Mouse (Mus musculus) liver, embryonic 11.5 days (tissue): ENCODE results near the gene Eml2. TPM values are rescaled to one million over a fixed set of nuclear protein-coding genes. Genes with fewer than 3 reads are reported as not detected.
A peak's percentile ranks its signal among the peaks of the same experiment; 100 is the strongest.

Experiments
- ATAC-seq: fragments of 200-750 bp; cut with Nextera tagmentation; replicated peaks from 2 replicates; pipeline ENCODE4 v1.8.0; 2017; ENCODE audit warnings: moderate number of reproducible peaks, mild to moderate bottlenecking, moderate TSS enrichment, moderate library complexity; ENCODE audit not compliant: low FRiP score
- DNase-seq: peaks from one replicate; pipeline ENCODE4 v3.0.0-alpha.2; 2017; ENCODE audit warnings: low spot score
- H3K27ac ChIP-seq: fragments of 300-500 bp; sonication (generic); 2 replicates; pipeline ENCODE4 v1.5.1; 2014; ENCODE audit warnings: mild to moderate bottlenecking, low read depth, low read length, control low read depth
- H3K27me3 ChIP-seq: fragments of 300-500 bp; sonication (generic); replicated peaks from 2 replicates; pipeline ENCODE4 v1.6.1; 2014; ENCODE audit warnings: low read length, mixed read lengths; ENCODE audit not compliant: control insufficient read depth, insufficient read depth
- H3K36me3 ChIP-seq: fragments of 300-500 bp; sonication (generic); 2 replicates; pipeline ENCODE4 v1.6.1; 2014; ENCODE audit warnings: mild to moderate bottlenecking, low read length, moderate library complexity, mixed read lengths; ENCODE audit not compliant: control insufficient read depth, insufficient read depth
- H3K4me1 ChIP-seq: fragments of 300-500 bp; sonication (generic); replicated peaks from 2 replicates; pipeline ENCODE4 v1.6.1; 2014; ENCODE audit warnings: low read length, mixed read lengths; ENCODE audit not compliant: control insufficient read depth, insufficient read depth
- H3K4me2 ChIP-seq: fragments of 300-500 bp; sonication (generic); 2 replicates; pipeline ENCODE4 v1.6.1; 2014; ENCODE audit warnings: mild to moderate bottlenecking, control low read depth, moderate library complexity
- H3K4me3 ChIP-seq: fragments of 300-500 bp; sonication (generic); 2 replicates; pipeline ENCODE4 v1.5.1; 2014; ENCODE audit warnings: low read depth, low read length, control low read depth
- H3K9ac ChIP-seq: fragments of 300-500 bp; sonication (generic); 2 replicates; pipeline ENCODE4 v1.6.1; 2014; ENCODE audit warnings: low read depth, low read length, control low read depth
- H3K9me3 ChIP-seq: fragments of 300-500 bp; sonication (generic); 2 replicates; pipeline ENCODE4 v1.6.1; 2016; ENCODE audit warnings: low read length, inconsistent platforms, mixed read lengths; ENCODE audit not compliant: control insufficient read depth
- WGBS: fragments of 180-500 bp; shearing (Covaris S2); extraction: QIAGEN DNeasy Blood & Tissue Kit; methylation state at CpG from one replicate; pipeline ENCODE4 v1.1.7; 2014; 5-methylcytosine and 5-hydroxymethylcytosine counted together
- polyA plus RNA-seq: library from polyadenylated mRNA; unstranded; fragments of >200 nt; fragmentation: Nextera tagmentation; extraction: Ambion mirVana; gene quantifications from 2 replicates; pipeline ENCODE4 v1.2.1, GENCODE M21; 2014

Gene Eml2
- polyA plus RNA-seq, 1 experiment from 2014 or later: 2.7 TPM

GRCm38 (mm10) chr7:19178443-19179092 lies 2.3 kb downstream of the Eml2 start:
- no peaks in the 10 kb centered on the region for H3K9me3 ChIP-seq
- H3K4me3 ChIP-seq: peak overlapping the region; percentile 30; the same call in 1 of the 2 replicates
- whole genome bisulfite sequencing: 3% methylated on average over 27 of the region's 27 CpGs
- peaks cover 30% of the 10 kb centered on the region for H3K4me1 ChIP-seq
- no peak for ATAC-seq
- H3K36me3 ChIP-seq: no peaks in the 10 kb centered on the region
- DNase-seq: peak; percentile 79
- H3K9ac ChIP-seq: no peak overlapping the region
- peaks cover 44% of the 10 kb centered on the region for H3K27me3 ChIP-seq
- no peak overlapping the region for H3K27ac ChIP-seq
- peak overlapping the region; percentile 56 for H3K4me2 ChIP-seq

- H3K4me3 ChIP-seq: peak overlapping the region; percentile 30
- WGBS: under 1% methylated on average over 31 of the region's 32 CpGs
- peak overlapping the region; percentile 56 for H3K4me2 ChIP-seq
- ATAC-seq (peak; percentile 34; the same call in 1 of the 2 replicates), DNase-seq (no peak)
- H3K4me1 ChIP-seq: peaks cover 30% of the 10 kb centered on the region
- peaks cover 44% of the 10 kb centered on the region for H3K27me3 ChIP-seq
- no peaks in the 10 kb centered on the region for H3K9me3 ChIP-seq
- no peaks in the 10 kb centered on the region for H3K36me3 ChIP-seq
- no peak overlapping the region for H3K27ac ChIP-seq
- H3K9ac ChIP-seq: no peak overlapping the region
Measured at GRCm38 (mm10) chr7:19179173-19179572, 3.0 kb downstream of the Eml2 start.

- no peak for ATAC-seq
- Histone ChIP-seq H3K9me3 (no peaks in the 10 kb centered on the region), H3K9ac (no peak overlapping the region), H3K4me1 (peaks cover 30% of the 10 kb centered on the region), H3K4me2 (peak overlapping the region; percentile 56), H3K27ac (no peak overlapping the region), H3K36me3 (0 out of 2 replicates have a peak, but pooled peaks cover 2% of the 10 kb centered on the region), H3K27me3 (peaks cover 44% of the 10 kb centered on the region), H3K4me3 (peak overlapping the region; percentile 30; the same call in 1 of the 2 replicates)
- DNase-seq: no peak
- 36% methylated on average over 6 of the region's 6 CpGs for WGBS
Measured at GRCm38 (mm10) chr7:19179936-19180335, 3.7 kb downstream of the Eml2 start.

GRCm38 (mm10) chr7:19180862-19181429 lies 4.7 kb downstream of the Eml2 start:
- Histone ChIP-seq H3K9me3 (no peaks in the 10 kb centered on the region), H3K4me1 (peaks cover 30% of the 10 kb centered on the region), H3K27ac (no peak overlapping the region), H3K9ac (peak overlapping the region; percentile 36), H3K36me3 (peaks cover 2% of the 10 kb centered on the region; the same call in 1 of the 2 replicates), H3K4me2 (peak overlapping the region; percentile 71), H3K4me3 (peak overlapping the region; percentile 47), H3K27me3 (peaks cover 36% of the 10 kb centered on the region)
- ATAC-seq: peak; percentile 48
- peak; percentile 66 for DNase-seq
- WGBS: under 1% methylated on average over 25 of the region's 27 CpGs

- no peak overlapping the region for H3K9ac ChIP-seq
- ATAC-seq (no peak), DNase-seq (no peak)
- peaks cover 2% of the 10 kb centered on the region; the same call in 1 of the 2 replicates for H3K36me3 ChIP-seq
- peaks cover 15% of the 10 kb centered on the region for H3K4me1 ChIP-seq
- H3K27ac ChIP-seq: no peak overlapping the region
- no peaks in the 10 kb centered on the region for H3K9me3 ChIP-seq
- H3K4me3 ChIP-seq: no peak overlapping the region
- no peak overlapping the region for H3K4me2 ChIP-seq
- 83% methylated on average over 2 of the region's 2 CpGs for WGBS
- peaks cover 7% of the 10 kb centered on the region for H3K27me3 ChIP-seq
Measured at GRCm38 (mm10) chr7:19184250-19184649, 8.0 kb downstream of the Eml2 start.

GRCm38 (mm10) chr7:19184758-19185157 lies 8.5 kb downstream of the Eml2 start:
- ATAC-seq: no peak
- 81% methylated on average over 6 of the region's 6 CpGs for WGBS

GRCm38 (mm10) chr7:19194676-19195075 lies 18.5 kb downstream of the Eml2 start:
- H3K4me3 ChIP-seq: no peak overlapping the region
- no peak overlapping the region for H3K9ac ChIP-seq
- peaks cover 20% of the 10 kb centered on the region for H3K36me3 ChIP-seq
- 93% methylated on average over 4 of the region's 4 CpGs for WGBS
- H3K27me3 ChIP-seq: no peaks in the 10 kb centered on the region
- H3K4me2 ChIP-seq: no peak overlapping the region
- ATAC-seq (no peak), DNase-seq (no peak)
- H3K4me1 ChIP-seq: no peaks in the 10 kb centered on the region
- H3K9me3 ChIP-seq: 0 out of 2 replicates have a peak, but pooled peaks cover 4% of the 10 kb centered on the region
- H3K27ac ChIP-seq: no peak overlapping the region

More at GRCm38 (mm10) chr7:19184758-19185157, 8.5 kb downstream of the Eml2 start:
- Histone ChIP-seq H3K4me3 (no peak overlapping the region), H3K4me2 (no peak overlapping the region), H3K9me3 (no peaks in the 10 kb centered on the region), H3K4me1 (peaks cover 9% of the 10 kb centered on the region), H3K27me3 (peaks cover 2% of the 10 kb centered on the region; the same call in 1 of the 2 replicates), H3K36me3 (peaks cover 2% of the 10 kb centered on the region; the same call in 1 of the 2 replicates), H3K27ac (no peak overlapping the region), H3K9ac (no peak overlapping the region)
- DNase-seq: no peak

- Histone ChIP-seq H3K27me3 (no peaks in the 10 kb centered on the region), H3K4me1 (no peaks in the 10 kb centered on the region), H3K27ac (no peak overlapping the region), H3K4me3 (no peak overlapping the region), H3K4me2 (no peak overlapping the region), H3K9ac (no peak overlapping the region), H3K9me3 (0 out of 2 replicates have a peak, but pooled peaks cover 4% of the 10 kb centered on the region), H3K36me3 (peaks cover 19% of the 10 kb centered on the region)
- 56% methylated on average over 6 of the region's 6 CpGs for WGBS
- no peak for DNase-seq
- ATAC-seq: 0 out of 2 replicates have a peak, but pooled peaks have one; percentile 16
Measured at GRCm38 (mm10) chr7:19196676-19197075, 20.5 kb downstream of the Eml2 start.
